Mouse (Mus musculus) NIH3T3 (cell line): ENCODE data around the gene Slc25a45.

Experiments
- DNase-seq: peaks from one replicate; pipeline ENCODE4 v3.0.0-alpha.2; 2012; ENCODE audit warnings: low read depth

Gene Slc25a45

GRCm38 (mm10) chr19:5928104-5928503, 50.5 kb downstream of the Slc25a45 start:
- no peak for DNase-seq

GRCm38 (mm10) chr19:5928546-5928945, 50.9 kb downstream of the Slc25a45 start:
- no peak for DNase-seq

GRCm38 (mm10) chr19:5929634-5930596, 52.3 kb downstream of the Slc25a45 start:
- DNase-seq = peak; percentile 73

GRCm38 (mm10) chr19:5935266-5935665, 57.7 kb downstream of the Slc25a45 start:
- peak; percentile 55 for DNase-seq
